Mouse (Mus musculus) liver, embryonic 13.5 days (tissue): ENCODE measurements at regions not wholly inside any gene's neighbourhood (a gene's known extent, or its start where the extent isn't known, plus 50 kb on each side); places are given as distances from the start of the nearest gene placed in this dataset.

Source experiments
- ATAC-seq: fragments of 200-750 bp; cut with Nextera tagmentation; 2 replicates; pipeline ENCODE4 v1.8.0; 2017; ENCODE audit warnings: low read depth, mild to moderate bottlenecking, moderate number of reproducible peaks, moderate library complexity
- DNase-seq: peaks from one replicate; pipeline ENCODE4 v3.0.0; 2022
- H3K27ac ChIP-seq: fragments of 300-500 bp; sonication (generic); 2 replicates; pipeline ENCODE4 v1.5.1; 2015; ENCODE audit warnings: moderate library complexity, mild to moderate bottlenecking, inconsistent platforms
- H3K27me3 ChIP-seq: fragments of 300-500 bp; sonication (generic); 2 replicates; pipeline ENCODE4 v1.6.1; 2015; ENCODE audit warnings: mild to moderate bottlenecking, inconsistent platforms
- H3K36me3 ChIP-seq: fragments of 300-500 bp; sonication (generic); 2 replicates; pipeline ENCODE4 v1.6.1; 2015; ENCODE audit warnings: mild to moderate bottlenecking, inconsistent platforms
- H3K4me1 ChIP-seq: fragments of 300-500 bp; sonication (generic); replicated peaks from 2 replicates; pipeline ENCODE4 v1.6.1; 2015; ENCODE audit warnings: inconsistent platforms
- H3K4me2 ChIP-seq: fragments of 300-500 bp; sonication (generic); 2 replicates; pipeline ENCODE4 v1.6.1; 2015; ENCODE audit warnings: inconsistent platforms, mild to moderate bottlenecking, moderate library complexity
- H3K4me3 ChIP-seq: fragments of 300-500 bp; sonication (generic); replicated peaks from 2 replicates; pipeline ENCODE4 v1.5.1; 2015; ENCODE audit warnings: mild to moderate bottlenecking, inconsistent platforms
- H3K9ac ChIP-seq: fragments of 300-500 bp; sonication (generic); 2 replicates; pipeline ENCODE4 v1.6.1; 2015; ENCODE audit warnings: mild to moderate bottlenecking, inconsistent platforms
- H3K9me3 ChIP-seq: fragments of 300-500 bp; sonication (generic); replicated peaks from 2 replicates; pipeline ENCODE4 v1.6.1; 2016; ENCODE audit warnings: inconsistent platforms
- WGBS: fragments of 180-500 bp; shearing (Covaris S2); methylation state at CpG from one replicate; pipeline ENCODE4 v1.1.7; 2015; ENCODE audit not compliant: insufficient replicate concordance; 5-methylcytosine and 5-hydroxymethylcytosine counted together

- Histone ChIP-seq H3K4me2 (no peak overlapping the region), H3K4me3 (no peak overlapping the region), H3K36me3 (no peaks in the 10 kb centered on the region), H3K4me1 (no peaks in the 10 kb centered on the region), H3K27me3 (no peaks in the 10 kb centered on the region), H3K9me3 (no peaks in the 10 kb centered on the region), H3K9ac (no peak overlapping the region), H3K27ac (no peak overlapping the region)
- DNase-seq (no peak), ATAC-seq (no peak)
- 42% methylated on average over 2 of the region's 2 CpGs for whole genome bisulfite sequencing
Measured at GRCm38 (mm10) chr4:114721386-114721785, 100.1 kb upstream of the Gm12830 start.

- no peak for DNase-seq
- no peak for ATAC-seq
- no peak overlapping the region for H3K27ac ChIP-seq
- H3K4me2 ChIP-seq, result no peak overlapping the region
- 85% methylated on average over 11 of the region's 11 CpGs for WGBS
- no peaks in the 10 kb centered on the region for H3K4me1 ChIP-seq
- no peaks in the 10 kb centered on the region for H3K27me3 ChIP-seq
- H3K36me3 ChIP-seq, result no peaks in the 10 kb centered on the region
- no peaks in the 10 kb centered on the region for H3K9me3 ChIP-seq
- no peak overlapping the region for H3K9ac ChIP-seq
- no peak overlapping the region for H3K4me3 ChIP-seq
Measured at GRCm38 (mm10) chr4:114728235-114729000, 93.1 kb upstream of the Gm12830 start.

DNA sequence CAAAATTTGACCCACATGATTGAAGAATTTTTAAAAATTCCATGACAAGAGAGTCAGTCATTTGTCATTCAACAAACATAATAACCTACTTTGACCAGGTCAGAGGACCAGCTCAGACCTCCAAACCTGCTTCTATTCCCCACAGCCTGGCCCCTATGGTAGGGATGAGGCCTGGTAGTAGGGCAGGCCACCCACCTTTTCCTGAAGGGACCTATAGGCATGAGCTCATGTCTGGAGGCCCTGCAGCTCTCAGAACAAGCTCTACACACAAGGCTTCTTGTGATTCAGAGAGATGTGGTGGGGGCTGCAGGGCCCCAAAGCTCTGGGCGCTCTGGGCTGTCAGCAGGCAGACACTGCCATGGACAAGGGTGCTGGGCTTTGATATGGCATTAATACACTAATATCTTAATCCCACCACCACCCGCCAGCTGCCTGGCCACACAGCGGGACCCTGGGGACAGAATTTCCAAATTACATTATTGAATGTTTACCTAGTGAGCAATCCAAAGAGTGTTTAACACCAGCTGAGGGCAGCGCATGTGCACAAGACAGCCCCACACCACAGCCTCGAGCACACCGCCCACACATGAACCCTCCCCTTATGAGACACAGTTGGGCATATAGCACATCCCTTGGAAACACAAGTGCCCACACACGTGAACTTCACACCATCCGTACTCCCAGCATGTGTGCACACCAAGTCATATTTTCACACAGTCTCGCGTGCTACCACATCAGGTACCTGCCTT, 88.1 kb upstream of the Gm12830 start:
- H3K27ac ChIP-seq, result no peak overlapping the region
- ATAC-seq (no peak), DNase-seq (no peak)
- no peak overlapping the region for H3K4me2 ChIP-seq
- no peaks in the 10 kb centered on the region for H3K27me3 ChIP-seq
- 69% methylated on average over 10 of the region's 10 CpGs for WGBS
- no peaks in the 10 kb centered on the region for H3K9me3 ChIP-seq
- no peaks in the 10 kb centered on the region for H3K36me3 ChIP-seq
- no peaks in the 10 kb centered on the region for H3K4me1 ChIP-seq
- H3K4me3 ChIP-seq, result no peak overlapping the region
- H3K9ac ChIP-seq, result no peak overlapping the region

GRCm38 (mm10) chr4:114738903-114739667, 82.4 kb upstream of the Gm12830 start:
- Histone ChIP-seq H3K9me3 (no peaks in the 10 kb centered on the region), H3K4me2 (no peak overlapping the region), H3K36me3 (no peaks in the 10 kb centered on the region), H3K4me3 (no peak overlapping the region), H3K4me1 (no peaks in the 10 kb centered on the region), H3K9ac (no peak overlapping the region), H3K27me3 (no peaks in the 10 kb centered on the region), H3K27ac (no peak overlapping the region)
- ATAC-seq (no peak), DNase-seq (no peak)
- 52% methylated on average over 16 of the region's 16 CpGs for WGBS

- ATAC-seq (no peak), DNase-seq (no peak)
- Histone ChIP-seq H3K4me2 (no peak overlapping the region), H3K4me1 (no peaks in the 10 kb centered on the region), H3K9ac (no peak overlapping the region), H3K36me3 (no peaks in the 10 kb centered on the region), H3K27me3 (no peaks in the 10 kb centered on the region), H3K9me3 (0 out of 2 replicates have a peak, but pooled peaks cover 3% of the 10 kb centered on the region), H3K27ac (no peak overlapping the region), H3K4me3 (no peak overlapping the region)
- 17% methylated on average over 2 of the region's 2 CpGs for WGBS
Measured at GRCm38 (mm10) chr4:114748131-114748530, 73.4 kb upstream of the Gm12830 start.

GRCm38 (mm10) chr4:114759837-114760236, 61.7 kb upstream of the Gm12830 start:
- Histone ChIP-seq H3K27me3 (no peaks in the 10 kb centered on the region), H3K27ac (no peak overlapping the region), H3K4me2 (no peak overlapping the region), H3K4me3 (no peak overlapping the region), H3K9me3 (no peaks in the 10 kb centered on the region), H3K9ac (no peak overlapping the region), H3K36me3 (no peaks in the 10 kb centered on the region), H3K4me1 (no peaks in the 10 kb centered on the region)
- DNase-seq, result no peak
- ATAC-seq, result no peak

GRCm38 (mm10) chr4:114766643-114767393, 54.7 kb upstream of the Gm12830 start:
- no peak overlapping the region for H3K9ac ChIP-seq
- H3K36me3 ChIP-seq, result no peaks in the 10 kb centered on the region
- DNase-seq, result no peak
- no peaks in the 10 kb centered on the region for H3K4me1 ChIP-seq
- no peak overlapping the region for H3K4me3 ChIP-seq
- no peak overlapping the region for H3K4me2 ChIP-seq
- 67% methylated on average over 22 of the region's 22 CpGs for WGBS
- ATAC-seq, result no peak
- H3K9me3 ChIP-seq, result no peaks in the 10 kb centered on the region
- no peak overlapping the region for H3K27ac ChIP-seq
- no peaks in the 10 kb centered on the region for H3K27me3 ChIP-seq
